Comparison of ENCODE assay signal across 32 mouse cellular contexts in the genomic region with DNA sequence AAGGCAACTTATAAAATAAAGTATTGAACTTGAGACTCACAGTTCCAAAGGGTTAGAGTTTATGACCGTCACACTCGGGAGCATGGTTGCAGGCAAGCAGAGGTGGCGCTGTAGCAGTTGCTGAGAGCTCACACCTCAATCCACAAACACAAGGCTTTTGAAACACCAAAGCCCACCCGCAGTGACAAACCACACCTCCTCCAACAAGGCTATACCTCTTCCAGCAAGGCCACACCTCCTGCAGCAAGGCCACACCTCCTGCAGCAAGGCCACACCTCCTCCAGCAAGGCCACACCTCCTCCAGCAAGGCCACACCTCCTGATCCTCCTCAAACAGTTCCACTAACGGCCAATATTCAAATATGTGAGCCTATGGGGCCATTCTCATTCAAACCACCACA. TPM values are rescaled to one million over a fixed set of nuclear protein-coding genes. Genes with fewer than 3 reads are reported as not detected.
"Had no signal": no experiment of that assay in that cellular context is flagged by ENCODE, and none has a peak within 500 bp of the region (broad histone marks: within the 10 kb centered on the region; RNA-seq: fewer than 3 reads in every experiment).

No protein-coding gene starts in this region.

- H3K36me3 ChIP-seq: heart, embryonic 13.5 days; heart, embryonic 15.5 days; hindbrain, embryonic 13.5 days; hindbrain, embryonic 15.5 days; limb, embryonic 13.5 days; limb, embryonic 15.5 days; liver, embryonic 12.5 days had no signal

- DNase-seq: gastrocnemius, postnatal 14 days; gastrocnemius, postnatal 36 days; heart, adult 11 months; heart, adult 2 months; heart, postnatal 14 days; heart, postnatal 36 days; kidney, adult 11 months; kidney, adult 2 months; kidney, adult 9 months; kidney, postnatal 10 days; kidney, postnatal 25 days; kidney, postnatal 4 days; layer of hippocampus, postnatal 36 days; left cerebral cortex, postnatal 4 days had no signal

- H3K4me1 ChIP-seq: heart, embryonic 13.5 days; heart, embryonic 15.5 days; limb, embryonic 13.5 days; limb, embryonic 15.5 days; liver, embryonic 12.5 days had no signal

- ATAC-seq: hindbrain, postnatal 0 days; intestine, embryonic 16.5 days; liver, embryonic 12.5 days had no signal

- H3K4me3 ChIP-seq: heart, adult 2 months; heart, embryonic 13.5 days; heart, embryonic 15.5 days; hindbrain, embryonic 13.5 days; hindbrain, embryonic 15.5 days; layer of hippocampus, adult 2 months; limb, embryonic 13.5 days; limb, embryonic 15.5 days; liver, embryonic 12.5 days had no signal

- H3K4me2 ChIP-seq: heart, embryonic 11.5 days; heart, embryonic 13.5 days; heart, embryonic 15.5 days; hindbrain, embryonic 13.5 days; hindbrain, embryonic 15.5 days; limb, embryonic 13.5 days; limb, embryonic 15.5 days; liver, embryonic 12.5 days had no signal

- H3K27me3 ChIP-seq: hindbrain, embryonic 15.5 days had no signal

- H3K9me3 ChIP-seq: heart, embryonic 13.5 days; heart, embryonic 15.5 days; hindbrain, embryonic 13.5 days; hindbrain, embryonic 15.5 days; limb, embryonic 15.5 days had no signal

- H3K9ac ChIP-seq: heart, embryonic 13.5 days; heart, embryonic 15.5 days; hindbrain, embryonic 13.5 days; hindbrain, embryonic 15.5 days; limb, embryonic 13.5 days; limb, embryonic 15.5 days; liver, embryonic 12.5 days; liver, embryonic 14.5 days had no signal

- H3K27ac ChIP-seq: heart, adult 2 months; heart, embryonic 13.5 days; heart, embryonic 15.5 days; hindbrain, embryonic 13.5 days; hindbrain, embryonic 15.5 days; hindbrain, postnatal 0 days; layer of hippocampus, adult 2 months; limb, embryonic 13.5 days; limb, embryonic 15.5 days; liver, embryonic 12.5 days; liver, embryonic 14.5 days had no signal

RNA-seq across cellular contexts. Expression of gene Htr6, which starts 30.8 kb away (rescaled TPM):
- total RNA-seq: gastrocnemius, adult 18-20 months; gastrocnemius, adult 8-10 months; gastrocnemius, postnatal 14 days; gastrocnemius, postnatal 36 days; heart, adult 2 months; heart, postnatal 14 days; heart, postnatal 36 days; hematopoietic stem cell, adult 5-6 weeks; liver, adult 2 months had no signal
- polyA plus RNA-seq: heart, adult 2 months; heart, embryonic 11.5 days; heart, embryonic 13.5 days; heart, embryonic 15.5 days; heart, postnatal 0 days; hindbrain, embryonic 11.5 days; intestine, embryonic 16.5 days; kidney, adult 2 months; liver, adult 2 months; liver, embryonic 12.5 days; liver, embryonic 14.5 days had no signal
